Mouse (Mus musculus) spleen, adult 2 months (tissue): Measurements from ENCODE around the gene Lbx2. TPM values are rescaled to one million over a fixed set of nuclear protein-coding genes. Genes with fewer than 3 reads are reported as not detected.

Experiments
- DNase-seq, 2 experiments: peaks; one replicate each; pipeline versions ENCODE4 v3.0.0 to v3.0.0-alpha.2; 2012 to 2021; ENCODE audit warnings: low spot score in 2 of 2, low read depth in 1 of 2
- H3K27ac ChIP-seq: fragments of 200-500 bp; 2 replicates; pipeline ENCODE4 v1.5.1; 2012; ENCODE audit warnings: low read length, inconsistent platforms; ENCODE audit not compliant: insufficient read depth
- H3K27me3 ChIP-seq: fragments of 200-500 bp; 2 replicates; pipeline ENCODE4 v1.6.1; 2012; ENCODE audit warnings: mild to moderate bottlenecking, moderate library complexity, low read length, inconsistent platforms; ENCODE audit not compliant: control insufficient read depth, insufficient read depth
- H3K36me3 ChIP-seq: fragments of 200-500 bp; 2 replicates; pipeline ENCODE4 v1.6.1; 2012; ENCODE audit warnings: mild to moderate bottlenecking, low read length, inconsistent platforms; ENCODE audit not compliant: control insufficient read depth, insufficient read depth
- H3K4me1 ChIP-seq: fragments of 200-500 bp; 2 replicates; pipeline ENCODE4 v1.6.1; 2011; ENCODE audit warnings: inconsistent platforms; ENCODE audit not compliant: control insufficient read depth, insufficient read depth, insufficient read length
- H3K4me3 ChIP-seq: fragments of 200-500 bp; 2 replicates; pipeline ENCODE4 v1.5.1; 2011; ENCODE audit warnings: mild to moderate bottlenecking, inconsistent platforms; ENCODE audit not compliant: insufficient read depth, insufficient read length; ENCODE audit errors: extremely low read depth
- CTCF ChIP-seq: fragments of 200-500 bp; IDR thresholded peaks from 2 replicates; pipeline ENCODE4 v1.5.1; 2011; ENCODE audit warnings: mild to moderate bottlenecking, inconsistent platforms; ENCODE audit not compliant: insufficient read depth, insufficient read length, insufficient replicate concordance; ENCODE audit errors: extremely low read depth
- POLR2A ChIP-seq: fragments of 200-500 bp; IDR thresholded peaks from 2 replicates; pipeline ENCODE4 v1.6.1; 2011; ENCODE audit warnings: low read depth, low read length, inconsistent platforms
- WGBS: fragments of 180-500 bp; shearing (Covaris S2); methylation state at CpG from one replicate; pipeline ENCODE4 v1.1.7; 2018; 5-methylcytosine and 5-hydroxymethylcytosine counted together
- polyA plus RNA-seq: library from polyadenylated mRNA; depleted of rRNA; stranded (reverse); fragments of >200 nt; gene quantifications from 2 replicates; pipeline ENCODE4 v1.2.3, GENCODE M21; 2012

The Lbx2 gene
- polyA plus RNA-seq, 1 experiment: 2.8 TPM

- no peak for DNase-seq
- peaks cover 12% of the 10 kb centered on the region for H3K27me3 ChIP-seq
Observed at GRCm38 (mm10) chr6:83084477-83084876, 1.7 kb upstream of the Lbx2 start.

GRCm38 (mm10) chr6:83087205-83087925, 1.2 kb downstream of the Lbx2 start:
- TF ChIP-seq CTCF (no peak), POLR2A (no peak)
- peaks cover 12% of the 10 kb centered on the region for H3K27me3 ChIP-seq
- 0 out of 2 replicates have a peak overlapping the region, but pooled peaks have one; percentile 2 for H3K4me3 ChIP-seq
- H3K4me1 ChIP-seq: 0 out of 2 replicates have a peak, but pooled peaks cover 3% of the 10 kb centered on the region
- H3K36me3 ChIP-seq: no peaks in the 10 kb centered on the region; the same call in 1 of the 2 replicates
- DNase-seq: no peak
- WGBS: 25% methylated on average over 47 of the region's 47 CpGs
- H3K27ac ChIP-seq: peak overlapping the region; percentile 31; the same call in 1 of the 2 replicates

More at GRCm38 (mm10) chr6:83084477-83084876, 1.7 kb upstream of the Lbx2 start:
- no peak overlapping the region for H3K4me3 ChIP-seq
- 49% methylated on average over 6 of the region's 6 CpGs for WGBS
- H3K27ac ChIP-seq: no peak overlapping the region
- peaks cover 1% of the 10 kb centered on the region for H3K36me3 ChIP-seq
- 0 out of 2 replicates have a peak, but pooled peaks cover 3% of the 10 kb centered on the region for H3K4me1 ChIP-seq
- no peak for TF ChIP-seq CTCF
- no peak for TF ChIP-seq POLR2A

GRCm38 (mm10) chr6:83087926-83088260, 1.7 kb downstream of the Lbx2 start:
- TF ChIP-seq CTCF (no peak), POLR2A (no peak)
- 45% methylated on average over 9 of the region's 9 CpGs for WGBS
- no peak for DNase-seq
- H3K36me3 ChIP-seq: no peaks in the 10 kb centered on the region
- peaks cover 12% of the 10 kb centered on the region for H3K27me3 ChIP-seq
- no peak overlapping the region for H3K4me3 ChIP-seq
- H3K27ac ChIP-seq: no peak overlapping the region
- 0 out of 2 replicates have a peak, but pooled peaks cover 3% of the 10 kb centered on the region for H3K4me1 ChIP-seq

- Histone ChIP-seq H3K27me3 (peaks cover 3% of the 10 kb centered on the region; the same call in 1 of the 2 replicates), H3K4me3 (no peak overlapping the region)
Observed at GRCm38 (mm10) chr6:83092416-83093127, 6.4 kb downstream of the Lbx2 start.

GRCm38 (mm10) chr6:83095968-83096367, 9.8 kb downstream of the Lbx2 start:
- H3K27ac ChIP-seq: peak overlapping the region; percentile 68
- H3K4me1 ChIP-seq: no peaks in the 10 kb centered on the region
- TF ChIP-seq POLR2A (no peak), CTCF (no peak)
- H3K4me3 ChIP-seq: no peak overlapping the region
- H3K27me3 ChIP-seq: no peaks in the 10 kb centered on the region
- 58% methylated on average over 6 of the region's 6 CpGs for WGBS
- H3K36me3 ChIP-seq: no peaks in the 10 kb centered on the region
- DNase-seq: peak in 1 of 2 experiments; percentile 58

More at GRCm38 (mm10) chr6:83092416-83093127, 6.4 kb downstream of the Lbx2 start:
- H3K4me1 ChIP-seq: no peaks in the 10 kb centered on the region
- TF ChIP-seq POLR2A (no peak), CTCF (no peak)
- no peak overlapping the region for H3K27ac ChIP-seq
- WGBS: 16% methylated on average over 6 of the region's 6 CpGs
- H3K36me3 ChIP-seq: no peaks in the 10 kb centered on the region
- DNase-seq: no peak

GRCm38 (mm10) chr6:83098411-83098810, 12.2 kb downstream of the Lbx2 start:
- WGBS: 79% methylated on average over 2 of the region's 2 CpGs
- no peak for TF ChIP-seq CTCF
- TF ChIP-seq POLR2A: no peak
- no peak for DNase-seq

GRCm38 (mm10) chr6:83101316-83101687, 15.1 kb downstream of the Lbx2 start, which contains the start of the genes Ccdc142 and Gm42688:
TSS of gene Ccdc142 (plus strand) at chr6:83101601.
TSS of gene Gm42688 (plus strand) at chr6:83101617.
- Histone ChIP-seq H3K4me3 (peak within 1 kb of the TSS; percentile 68), H3K4me1 (peaks cover 13% of the 10 kb centered on the region), H3K36me3 (no peaks in the 10 kb centered on the region; the same call in 1 of the 2 replicates), H3K27ac (peak within 1 kb of the TSS; percentile 70), H3K27me3 (no peaks in the 10 kb centered on the region)
- TF ChIP-seq POLR2A: no peak
- peak; percentile 33; the same call in 1 of the 2 replicates for TF ChIP-seq CTCF
- WGBS: 1% methylated on average over 25 of the region's 25 CpGs
- DNase-seq: peak; percentile 82 to 93

More at GRCm38 (mm10) chr6:83098411-83098810, 12.2 kb downstream of the Lbx2 start:
- Histone ChIP-seq H3K4me3 (no peak overlapping the region), H3K27me3 (no peaks in the 10 kb centered on the region), H3K36me3 (no peaks in the 10 kb centered on the region; the same call in 1 of the 2 replicates), H3K27ac (no peak overlapping the region), H3K4me1 (peaks cover 13% of the 10 kb centered on the region)
